Mouse (Mus musculus) heart, adult 2 months (tissue): ENCODE measurements around the gene Spcs3.

Source experiments
- CTCF ChIP-seq: fragments of 200-600 bp; IDR thresholded peaks from 2 replicates; pipeline ENCODE4 v1.8.1; 2022; ENCODE audit warnings: antibody characterized with exemption, mild to moderate bottlenecking, moderate library complexity
- EP300 ChIP-seq: fragments of 200-500 bp; IDR thresholded peaks from 2 replicates; pipeline ENCODE4 v1.6.1; 2011; ENCODE audit warnings: low read depth, low read length, control low read depth; ENCODE audit not compliant: insufficient read depth
- POLR2A ChIP-seq: fragments of 200-500 bp; IDR thresholded peaks from 2 replicates; pipeline ENCODE4 v1.6.1; 2011; ENCODE audit warnings: mild to moderate bottlenecking, low read depth, low read length, control low read depth; ENCODE audit not compliant: insufficient read depth

DNA sequence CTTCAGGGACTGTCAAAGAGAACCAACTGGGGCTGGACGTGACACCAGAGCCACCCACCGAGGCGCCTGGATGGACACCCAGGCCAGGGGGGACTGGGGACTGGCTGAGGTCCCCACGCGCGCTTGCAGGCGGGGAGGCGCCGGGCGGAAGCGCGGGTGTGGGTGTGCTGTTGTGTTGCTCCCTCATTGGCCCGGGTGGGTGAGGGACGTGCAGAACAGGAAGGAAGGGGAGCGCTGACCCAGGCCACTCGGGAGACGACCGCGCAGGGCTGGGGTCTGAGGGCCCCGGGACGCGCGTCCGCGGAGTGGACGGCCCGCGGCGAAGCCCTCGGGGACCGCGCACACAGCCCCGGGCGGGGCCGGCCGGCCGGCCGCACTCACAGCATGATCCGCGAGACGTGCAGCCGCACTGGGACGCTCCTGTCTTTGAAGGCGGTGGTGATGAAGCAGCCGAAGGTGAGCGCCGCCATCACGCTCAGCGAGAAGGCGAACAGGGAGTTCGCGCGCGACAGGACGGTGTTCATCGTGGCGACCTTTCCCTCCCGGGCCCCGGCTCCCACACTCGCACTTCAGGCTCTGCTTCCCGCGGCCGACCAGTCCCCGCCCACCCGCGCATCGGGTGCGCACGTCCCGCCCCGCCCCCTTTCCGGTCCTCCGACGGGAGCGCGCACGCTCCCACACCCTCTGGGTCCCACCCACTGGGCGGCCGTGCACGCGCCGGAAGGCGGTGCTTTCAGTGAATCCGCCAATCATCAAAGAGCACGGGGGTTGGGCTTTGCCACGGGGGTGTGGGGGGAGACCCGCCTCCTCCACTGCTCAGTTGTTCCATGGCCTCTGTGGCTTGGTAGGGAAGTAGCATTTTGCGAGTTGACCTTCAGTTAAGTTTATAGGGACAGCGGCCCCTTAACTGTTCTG is at the start of gene Spcs3, which contains the start of gene Asb5:
- no peak for TF ChIP-seq CTCF
- peak; percentile 71 for TF ChIP-seq POLR2A
- TF ChIP-seq EP300: no peak
